Mouse (Mus musculus) bone marrow, adult 2 months (tissue): ENCODE results near the gene Nhej1.

Experiments used
- CTCF ChIP-seq: fragments of 200-500 bp; IDR thresholded peaks from 2 replicates; pipeline ENCODE4 v1.5.1; 2011; ENCODE audit warnings: low read length, control low read depth; ENCODE audit not compliant: control insufficient read depth, insufficient read depth
- POLR2A ChIP-seq: fragments of 200-500 bp; IDR thresholded peaks from 2 replicates; pipeline ENCODE4 v1.6.1; 2011; ENCODE audit warnings: low read depth, mild to moderate bottlenecking, control low read depth, low read length, borderline replicate concordance; ENCODE audit not compliant: control insufficient read depth

DNA sequence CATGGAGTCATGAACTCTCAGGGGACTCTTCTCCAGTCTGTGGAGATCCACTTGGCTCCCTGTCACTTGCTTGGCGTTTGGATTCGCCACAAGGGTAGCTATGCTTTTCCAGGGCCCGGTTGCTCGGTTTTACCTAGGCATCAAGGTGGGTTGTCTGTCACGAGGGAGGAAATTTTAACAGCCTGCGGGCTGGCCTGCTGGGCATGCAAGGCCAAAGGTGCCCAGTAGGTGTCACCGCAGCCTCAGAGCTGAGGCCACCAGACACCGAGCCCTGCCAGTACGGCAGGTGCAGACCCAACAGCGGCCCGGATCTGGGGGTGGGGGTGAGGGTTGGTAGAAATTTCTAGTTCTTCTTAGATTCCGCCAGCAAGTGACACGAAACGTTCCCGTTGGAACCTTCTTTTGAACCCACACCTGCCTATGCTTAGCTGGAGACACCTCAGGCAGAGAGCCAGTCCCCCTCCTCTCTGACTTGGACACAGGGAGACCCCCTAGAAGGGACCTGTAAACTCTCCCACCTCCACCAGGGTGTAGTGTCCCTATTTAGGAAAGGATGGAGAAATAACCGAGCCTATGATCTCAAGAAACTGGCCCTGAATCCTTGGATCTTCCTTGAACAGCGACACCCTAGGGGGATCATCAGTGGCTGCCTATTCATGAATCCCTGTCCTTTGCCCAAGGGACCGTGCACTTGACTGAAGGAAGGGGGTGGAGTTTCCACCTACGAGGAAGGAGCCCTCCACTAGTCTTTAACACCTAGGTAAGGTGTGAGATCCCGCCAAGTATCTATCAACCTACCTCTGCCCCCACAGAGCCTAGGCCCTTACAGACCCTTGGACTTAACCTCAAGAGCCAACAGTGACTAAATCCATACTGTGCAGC, 176.0 kb downstream of the Nhej1 start:
- TF ChIP-seq POLR2A: no peak
- TF ChIP-seq CTCF: peak; percentile 75
